Mouse (Mus musculus): Measurements from ENCODE around the gene Spdye4c.

The Spdye4c gene

GRCm38 (mm10) chr2:128590909-128591308, at the start of gene Spdye4c:
Spdye4c (plus strand) TSS chr2:128591209.
- no peak for DNase-seq

- no peak for DNase-seq
Measured at GRCm38 (mm10) chr2:128543495-128543894, 47.5 kb upstream of the Spdye4c start.

- peak in 1 of 2 experiments; percentile 48 for DNase-seq
Measured at GRCm38 (mm10) chr2:128544421-128545137, 46.4 kb upstream of the Spdye4c start.

- no peak for DNase-seq
Measured at GRCm38 (mm10) chr2:128545447-128545846, 45.6 kb upstream of the Spdye4c start.

GRCm38 (mm10) chr2:128547079-128547478, 43.9 kb upstream of the Spdye4c start:
- DNase-seq, result no peak

- peak; percentile 20 to 43 for DNase-seq
Measured at GRCm38 (mm10) chr2:128548262-128548661, 42.7 kb upstream of the Spdye4c start.

- DNase-seq, result no peak
Measured at GRCm38 (mm10) chr2:128549561-128549960, 41.4 kb upstream of the Spdye4c start.

GRCm38 (mm10) chr2:128549963-128550362, 41.0 kb upstream of the Spdye4c start:
- no peak for DNase-seq

GRCm38 (mm10) chr2:128552080-128552791, 38.8 kb upstream of the Spdye4c start:
- no peak for DNase-seq

GRCm38 (mm10) chr2:128552798-128553720, 38.0 kb upstream of the Spdye4c start:
- no peak for DNase-seq

- DNase-seq, result no peak
Measured at GRCm38 (mm10) chr2:128555082-128555481, 35.9 kb upstream of the Spdye4c start.

- DNase-seq, result peak in 1 of 2 experiments; percentile 11
Measured at GRCm38 (mm10) chr2:128564195-128564594, 26.8 kb upstream of the Spdye4c start.

- DNase-seq, result no peak
Measured at GRCm38 (mm10) chr2:128565904-128566303, 25.1 kb upstream of the Spdye4c start.

- peak in 1 of 2 experiments; percentile 54 for DNase-seq
Measured at GRCm38 (mm10) chr2:128566304-128567147, 24.5 kb upstream of the Spdye4c start.

GRCm38 (mm10) chr2:128568018-128568417, 23.0 kb upstream of the Spdye4c start:
- DNase-seq, result peak in 1 of 2 experiments; percentile 44

- DNase-seq, result no peak
Measured at GRCm38 (mm10) chr2:128568490-128568889, 22.5 kb upstream of the Spdye4c start.

GRCm38 (mm10) chr2:128571001-128571400, 20.0 kb upstream of the Spdye4c start:
- no peak for DNase-seq

GRCm38 (mm10) chr2:128572726-128573624, 18.0 kb upstream of the Spdye4c start:
- DNase-seq, result peak; percentile 67 to 89

- DNase-seq, result no peak
Measured at GRCm38 (mm10) chr2:128582881-128583280, 8.1 kb upstream of the Spdye4c start.

GRCm38 (mm10) chr2:128592301-128592700, 1.3 kb downstream of the Spdye4c start:
- no peak for DNase-seq

GRCm38 (mm10) chr2:128601534-128601933, 10.5 kb downstream of the Spdye4c start:
- no peak for DNase-seq
